Mouse (Mus musculus) stomach, embryonic 14.5 days (tissue): ENCODE data around the gene Grid2ip. TPM values are rescaled to one million over a fixed set of nuclear protein-coding genes. Genes with fewer than 3 reads are reported as not detected.

ENCODE experiments used
- ATAC-seq: fragments of 200-750 bp; cut with Nextera tagmentation; 2 replicates; pipeline ENCODE4 v1.8.0; 2017; ENCODE audit warnings: low read depth, moderate TSS enrichment; ENCODE audit not compliant: insufficient number of reproducible peaks, insufficient read depth, low FRiP score
- H3K27ac ChIP-seq: fragments of 300-500 bp; sonication (generic); 2 replicates; pipeline ENCODE4 v1.5.1; 2014; ENCODE audit warnings: mild to moderate bottlenecking, low read length, moderate library complexity, mixed read lengths
- H3K27me3 ChIP-seq: fragments of 300-500 bp; sonication (generic); 2 replicates; pipeline ENCODE4 v1.6.1; 2014; ENCODE audit warnings: low read length, control low read depth, mixed read lengths; ENCODE audit not compliant: control insufficient read depth, insufficient read depth
- H3K36me3 ChIP-seq: fragments of 300-500 bp; sonication (generic); 2 replicates; pipeline ENCODE4 v1.6.1; 2014; ENCODE audit warnings: mild to moderate bottlenecking, control low read depth, low read length, moderate library complexity, mixed read lengths; ENCODE audit not compliant: control insufficient read depth, insufficient read depth
- H3K4me1 ChIP-seq: fragments of 300-500 bp; sonication (generic); 2 replicates; pipeline ENCODE4 v1.6.1; 2014; ENCODE audit warnings: low read length, control low read depth, mixed read lengths; ENCODE audit not compliant: control insufficient read depth, insufficient read depth
- H3K4me2 ChIP-seq: fragments of 300-500 bp; sonication (generic); replicated peaks from 2 replicates; pipeline ENCODE4 v1.6.1; 2014; ENCODE audit warnings: low read depth, low read length, control low read depth
- H3K4me3 ChIP-seq: fragments of 300-500 bp; sonication (generic); 2 replicates; pipeline ENCODE4 v1.5.1; 2014; ENCODE audit warnings: low read depth, low read length, control low read depth
- H3K9ac ChIP-seq: fragments of 300-500 bp; sonication (generic); replicated peaks from 2 replicates; pipeline ENCODE4 v1.6.1; 2014; ENCODE audit warnings: low read depth, mild to moderate bottlenecking, control low read depth, low read length, moderate library complexity, mixed read lengths
- H3K9me3 ChIP-seq: fragments of 300-500 bp; sonication (generic); 2 replicates; pipeline ENCODE4 v1.6.1; 2016; ENCODE audit warnings: low read depth, low read length, control low read depth; ENCODE audit not compliant: control insufficient read depth
- WGBS: fragments of 180-500 bp; shearing (Covaris S2); extraction: QIAGEN DNeasy Blood & Tissue Kit; methylation state at CpG from one replicate; pipeline ENCODE4 v1.1.7; 2014; 5-methylcytosine and 5-hydroxymethylcytosine counted together
- polyA plus RNA-seq: library from polyadenylated mRNA; unstranded; fragments of >200 nt; fragmentation: Nextera tagmentation; extraction: Ambion mirVana; gene quantifications from 2 replicates; pipeline ENCODE4 v1.2.1, GENCODE M21; 2014

The Grid2ip gene
- polyA plus RNA-seq, 1 experiment from 2014 or later, result 2.0 TPM

GRCm38 (mm10) chr5:143317288-143317610 is 39.9 kb upstream of the Grid2ip start:
- ATAC-seq, result no peak
- H3K36me3 ChIP-seq, result peaks cover 42% of the 10 kb centered on the region
- no peaks in the 10 kb centered on the region for H3K9me3 ChIP-seq
- no peak overlapping the region for H3K4me2 ChIP-seq
- H3K27ac ChIP-seq, result no peak overlapping the region
- no peak overlapping the region for H3K9ac ChIP-seq
- 89% methylated on average over 8 of the region's 8 CpGs for WGBS
- H3K27me3 ChIP-seq, result no peaks in the 10 kb centered on the region
- peaks cover 10% of the 10 kb centered on the region for H3K4me1 ChIP-seq
- no peak overlapping the region for H3K4me3 ChIP-seq

GRCm38 (mm10) chr5:143328690-143329495 is 28.2 kb upstream of the Grid2ip start, which contains the start of gene Zdhhc4:
TSS of gene Zdhhc4 (minus strand) at chr5:143329256.
- H3K4me1 ChIP-seq, result peaks cover 12% of the 10 kb centered on the region
- peak; percentile 70; the same call in 1 of the 2 replicates for ATAC-seq
- no peak within 1 kb of the TSS for H3K27ac ChIP-seq
- H3K4me2 ChIP-seq, result peak within 1 kb of the TSS; percentile 92
- WGBS, result under 1% methylated on average over 57 of the region's 57 CpGs
- no peaks in the 10 kb centered on the region for H3K27me3 ChIP-seq
- peaks cover 22% of the 10 kb centered on the region for H3K36me3 ChIP-seq
- peak within 1 kb of the TSS; percentile 54 for H3K9ac ChIP-seq
- peak within 1 kb of the TSS; percentile 57 for H3K4me3 ChIP-seq
- H3K9me3 ChIP-seq, result no peaks in the 10 kb centered on the region

GRCm38 (mm10) chr5:143333872-143334271 is 23.3 kb upstream of the Grid2ip start:
- no peak overlapping the region for H3K9ac ChIP-seq
- 20% methylated on average over 5 of the region's 5 CpGs for WGBS
- no peaks in the 10 kb centered on the region for H3K9me3 ChIP-seq
- H3K27me3 ChIP-seq, result no peaks in the 10 kb centered on the region
- H3K36me3 ChIP-seq, result no peaks in the 10 kb centered on the region
- 0 out of 2 replicates have a peak, but pooled peaks cover 6% of the 10 kb centered on the region for H3K4me1 ChIP-seq
- H3K27ac ChIP-seq, result no peak overlapping the region
- no peak overlapping the region for H3K4me2 ChIP-seq
- H3K4me3 ChIP-seq, result no peak overlapping the region
- no peak for ATAC-seq

- Histone ChIP-seq H3K4me2 (no peak overlapping the region), H3K4me1 (0 out of 2 replicates have a peak, but pooled peaks cover 6% of the 10 kb centered on the region), H3K4me3 (no peak overlapping the region), H3K9ac (no peak overlapping the region), H3K36me3 (no peaks in the 10 kb centered on the region), H3K9me3 (no peaks in the 10 kb centered on the region), H3K27me3 (no peaks in the 10 kb centered on the region), H3K27ac (no peak overlapping the region)
- WGBS, result 67% methylated on average over 14 of the region's 14 CpGs
- no peak for ATAC-seq
Measured at GRCm38 (mm10) chr5:143334418-143335088, 22.6 kb upstream of the Grid2ip start.

GRCm38 (mm10) chr5:143335089-143335460 is 22.1 kb upstream of the Grid2ip start:
- Histone ChIP-seq H3K4me2 (no peak overlapping the region), H3K36me3 (no peaks in the 10 kb centered on the region), H3K27me3 (no peaks in the 10 kb centered on the region), H3K27ac (no peak overlapping the region), H3K9ac (no peak overlapping the region), H3K9me3 (no peaks in the 10 kb centered on the region), H3K4me3 (no peak overlapping the region), H3K4me1 (0 out of 2 replicates have a peak, but pooled peaks cover under 1% of the 10 kb centered on the region)
- 0 out of 2 replicates have a peak, but pooled peaks have one; percentile 42 for ATAC-seq
- 78% methylated on average over 7 of the region's 7 CpGs for WGBS

- H3K27me3 ChIP-seq, result no peaks in the 10 kb centered on the region
- no peaks in the 10 kb centered on the region for H3K4me1 ChIP-seq
- 58% methylated on average over 6 of the region's 6 CpGs for WGBS
- H3K4me2 ChIP-seq, result no peak overlapping the region
- no peak overlapping the region for H3K4me3 ChIP-seq
- ATAC-seq, result no peak
- H3K9ac ChIP-seq, result no peak overlapping the region
- H3K27ac ChIP-seq, result no peak overlapping the region
- no peaks in the 10 kb centered on the region for H3K9me3 ChIP-seq
- H3K36me3 ChIP-seq, result no peaks in the 10 kb centered on the region
Measured at GRCm38 (mm10) chr5:143336559-143336958, 20.6 kb upstream of the Grid2ip start.

GRCm38 (mm10) chr5:143339603-143340002 is 17.5 kb upstream of the Grid2ip start:
- H3K9ac ChIP-seq, result no peak overlapping the region
- H3K4me2 ChIP-seq, result no peak overlapping the region
- no peaks in the 10 kb centered on the region for H3K9me3 ChIP-seq
- no peak for ATAC-seq
- H3K27me3 ChIP-seq, result no peaks in the 10 kb centered on the region
- no peaks in the 10 kb centered on the region for H3K36me3 ChIP-seq
- no peak overlapping the region for H3K27ac ChIP-seq
- no peak overlapping the region for H3K4me3 ChIP-seq
- no peaks in the 10 kb centered on the region for H3K4me1 ChIP-seq
- 54% methylated on average over 6 of the region's 6 CpGs for WGBS

- Histone ChIP-seq H3K4me2 (no peak overlapping the region), H3K36me3 (no peaks in the 10 kb centered on the region), H3K4me3 (no peak overlapping the region), H3K9ac (no peak overlapping the region), H3K4me1 (no peaks in the 10 kb centered on the region), H3K9me3 (no peaks in the 10 kb centered on the region), H3K27ac (no peak overlapping the region), H3K27me3 (no peaks in the 10 kb centered on the region)
- 78% methylated on average over 8 of the region's 8 CpGs for WGBS
- ATAC-seq, result no peak
Measured at GRCm38 (mm10) chr5:143346367-143346766, 10.8 kb upstream of the Grid2ip start.
